Mouse (Mus musculus) bone marrow, adult 2 months (tissue): ENCODE results near the gene Olfr13. TPM values are rescaled to one million over a fixed set of nuclear protein-coding genes. Genes with fewer than 3 reads are reported as not detected.
"Not testable (repeated sequence)": the region's sequence is repeated elsewhere in the genome, so short reads cannot be mapped to it uniquely, and the experiment has no call there.

Experiments used
- H3K27ac ChIP-seq: fragments of 200-500 bp; 2 replicates; pipeline ENCODE4 v1.5.1; 2012; ENCODE audit warnings: low read depth, mild to moderate bottlenecking, control low read depth, inconsistent platforms, low read length; ENCODE audit not compliant: control insufficient read depth, poor library complexity, insufficient read depth
- H3K4me1 ChIP-seq: fragments of 200-500 bp; 2 replicates; pipeline ENCODE4 v1.6.1; 2011; ENCODE audit warnings: low read length; ENCODE audit not compliant: control insufficient read depth, insufficient read depth
- H3K4me3 ChIP-seq: fragments of 200-500 bp; replicated peaks from 2 replicates; pipeline ENCODE3; 2011; ENCODE audit warnings: mild to moderate bottlenecking, low read depth, low read length, control low read depth; ENCODE audit not compliant: control insufficient read depth
- CTCF ChIP-seq: fragments of 200-500 bp; IDR thresholded peaks from 2 replicates; pipeline ENCODE4 v1.5.1; 2011; ENCODE audit warnings: low read length, control low read depth; ENCODE audit not compliant: control insufficient read depth, insufficient read depth
- POLR2A ChIP-seq: fragments of 200-500 bp; IDR thresholded peaks from 2 replicates; pipeline ENCODE4 v1.6.1; 2011; ENCODE audit warnings: low read depth, mild to moderate bottlenecking, control low read depth, low read length, borderline replicate concordance; ENCODE audit not compliant: control insufficient read depth
- WGBS: fragments of 180-500 bp; shearing (Covaris S2); methylation state at CpG from one replicate; pipeline ENCODE4 v1.1.7; 2018; 5-methylcytosine and 5-hydroxymethylcytosine counted together
- polyA plus RNA-seq: library from polyadenylated mRNA; stranded (reverse); fragments of >200 nt; gene quantifications from 2 replicates; pipeline ENCODE4 v1.2.4, GENCODE M21; 2011; ENCODE audit warnings: low replicate concordance; ENCODE audit not compliant: missing spikeins, insufficient read depth, insufficient read length

Olfr13 gene
- not detected in 2 replicates for polyA plus RNA-seq

DNA sequence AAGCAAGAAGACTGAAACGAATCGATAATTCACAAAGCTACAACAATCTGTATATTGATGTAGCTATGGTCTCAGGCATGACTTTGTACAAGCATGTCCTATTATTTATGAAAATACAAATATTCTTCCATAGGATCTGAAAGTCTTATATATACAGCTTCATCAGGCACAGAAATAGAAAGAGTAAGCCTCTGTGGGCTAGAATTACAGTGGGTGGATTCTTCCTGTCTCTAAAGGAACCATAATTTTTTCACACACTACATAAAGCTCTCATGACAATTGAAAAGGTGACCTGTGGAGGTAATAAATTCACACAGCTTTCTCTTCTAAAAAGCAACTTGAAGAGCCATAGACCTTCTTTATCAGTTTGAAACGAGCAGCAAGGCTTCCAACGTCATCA, at the start of gene Olfr13:
Gene Olfr13, plus strand, starts transcription at position 301 of the 400 bp plus-strand sequence.
- Histone ChIP-seq H3K4me3 (no peak within 1 kb of the TSS), H3K27ac (no peak within 1 kb of the TSS), H3K4me1 (no peaks in the 10 kb centered on the region)
- TF ChIP-seq POLR2A (no peak), CTCF (no peak)
- 64% methylated on average over 4 of the region's 4 CpGs for WGBS

DNA sequence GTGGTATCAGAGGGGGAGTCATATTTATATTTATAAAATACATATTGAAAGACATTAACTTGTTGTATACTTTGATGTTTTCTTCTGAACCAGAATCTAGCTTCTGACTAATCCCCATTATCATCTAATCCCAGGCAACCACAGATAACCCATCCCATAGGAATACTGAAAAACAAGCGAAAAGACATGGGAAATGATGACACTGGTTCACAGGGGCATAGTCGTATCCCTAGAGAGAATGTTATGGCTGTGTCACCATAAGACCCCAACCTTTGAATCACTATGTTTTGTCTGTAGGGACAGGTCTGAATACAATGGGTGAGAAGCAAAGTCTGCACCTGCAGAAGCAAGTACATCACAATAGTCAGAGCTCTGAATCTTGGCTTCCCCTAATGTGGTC, 25.7 kb upstream of the Olfr13 start, which contains the start of gene Olfr237-ps1:
Gene Olfr237-ps1, plus strand, starts transcription at position 301 of the 400 bp plus-strand sequence.
- H3K27ac ChIP-seq, H3K4me3 ChIP-seq, H3K4me1 ChIP-seq: not testable (repeated sequence)
- 71% methylated on average over 2 of the region's 2 CpGs for WGBS

DNA sequence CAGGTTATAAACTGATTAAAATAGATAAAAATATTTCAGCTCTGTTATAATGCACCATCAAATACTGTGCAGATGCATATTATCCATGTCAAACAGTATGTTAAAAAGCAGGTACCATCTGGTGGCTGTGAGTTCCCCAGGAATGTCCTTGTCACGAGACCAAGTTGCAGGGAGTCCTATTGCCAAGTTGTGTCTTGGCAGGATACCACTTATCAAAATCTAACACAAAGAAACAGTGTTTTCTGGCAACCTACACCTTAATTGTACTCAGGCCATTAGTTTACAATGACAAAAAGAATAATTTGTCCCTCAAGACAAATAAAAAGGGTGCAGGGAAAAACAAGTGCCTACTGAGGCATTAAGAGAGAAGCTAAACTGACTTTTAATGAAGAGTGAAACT, 12.4 kb upstream of the Olfr13 start:
- Histone ChIP-seq H3K4me3 (no peak overlapping the region), H3K4me1 (no peaks in the 10 kb centered on the region), H3K27ac (no peak overlapping the region)
- TF ChIP-seq POLR2A (no peak), CTCF (no peak)
- WGBS = 64% methylated on average over 1 of the region's 1 CpGs

DNA sequence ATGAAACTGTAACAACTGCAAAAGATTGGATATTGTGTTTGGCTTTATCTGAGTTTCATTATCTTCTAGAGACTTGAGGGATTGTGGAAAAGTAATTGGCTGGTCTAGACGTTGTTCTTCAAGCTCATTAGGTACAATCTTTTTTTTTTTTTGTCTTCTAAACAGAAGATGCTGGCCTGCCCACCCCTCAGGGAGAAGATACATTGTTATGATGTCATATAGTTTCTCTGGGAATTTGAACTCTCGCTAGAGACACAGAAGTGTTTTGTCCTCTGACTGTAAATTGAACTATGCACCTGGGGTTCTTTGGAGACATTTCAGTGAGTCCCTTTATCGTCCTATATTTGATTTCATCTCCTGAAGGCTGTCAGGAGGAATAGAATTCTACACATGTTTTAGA, 9.0 kb upstream of the Olfr13 start, which contains the start of gene Olfr437:
Gene Olfr437, plus strand, starts transcription at position 301 of the 400 bp plus-strand sequence.
- 56% methylated on average over 3 of the region's 3 CpGs for WGBS
- H3K4me1 ChIP-seq = no peaks in the 10 kb centered on the region
- TF ChIP-seq CTCF (no peak), POLR2A (no peak)
- H3K27ac ChIP-seq = no peak within 1 kb of the TSS
- H3K4me3 ChIP-seq = no peak within 1 kb of the TSS

DNA sequence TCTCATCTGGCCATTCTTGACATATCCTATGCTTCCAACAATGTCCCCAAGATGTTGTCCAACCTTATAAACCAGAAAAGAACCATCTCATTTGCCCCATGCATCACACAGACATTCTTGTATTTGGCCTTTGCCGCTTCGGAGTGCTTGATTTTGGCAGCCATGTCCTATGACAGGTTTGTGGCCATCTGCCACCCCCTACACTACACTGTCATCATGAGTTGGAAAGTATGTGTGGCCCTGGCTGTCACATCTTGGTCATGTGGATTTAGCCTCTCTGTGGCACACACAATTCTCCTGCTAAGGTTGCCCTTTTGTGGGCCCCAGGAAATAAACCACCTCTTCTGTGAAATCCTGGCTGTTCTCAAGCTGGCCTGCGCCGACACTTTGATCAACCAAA, 4.7 kb upstream of the Olfr13 start:
- Histone ChIP-seq H3K4me3 (no peak overlapping the region), H3K27ac (no peak overlapping the region), H3K4me1 (no peaks in the 10 kb centered on the region)
- TF ChIP-seq POLR2A = no peak
- 79% methylated on average over 4 of the region's 4 CpGs for WGBS

DNA sequence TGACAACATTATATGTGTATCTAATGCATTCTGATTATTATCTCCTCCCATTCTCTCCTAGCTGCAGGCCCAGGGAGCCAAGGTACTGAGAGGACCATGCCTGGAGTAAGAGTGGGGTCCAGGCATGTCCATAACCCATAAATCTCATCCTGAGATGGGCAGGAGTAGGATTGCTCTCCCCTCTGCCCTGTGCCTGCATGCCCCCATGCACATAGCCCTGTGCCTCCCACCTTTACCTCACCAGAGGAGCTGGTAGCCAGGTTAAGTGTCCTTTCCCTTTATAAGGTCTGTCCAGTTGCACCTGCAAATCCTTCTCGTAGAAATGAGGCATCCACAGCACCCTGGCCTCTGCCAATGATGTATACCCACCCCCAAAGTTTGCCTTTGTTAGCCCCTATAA, 6.2 kb downstream of the Olfr13 start:
- WGBS = 46% methylated on average over 1 of the region's 1 CpGs
- no peak overlapping the region for H3K4me3 ChIP-seq
- no peaks in the 10 kb centered on the region for H3K4me1 ChIP-seq
- H3K27ac ChIP-seq = no peak overlapping the region
- TF ChIP-seq CTCF = no peak
- no peak for TF ChIP-seq POLR2A

DNA sequence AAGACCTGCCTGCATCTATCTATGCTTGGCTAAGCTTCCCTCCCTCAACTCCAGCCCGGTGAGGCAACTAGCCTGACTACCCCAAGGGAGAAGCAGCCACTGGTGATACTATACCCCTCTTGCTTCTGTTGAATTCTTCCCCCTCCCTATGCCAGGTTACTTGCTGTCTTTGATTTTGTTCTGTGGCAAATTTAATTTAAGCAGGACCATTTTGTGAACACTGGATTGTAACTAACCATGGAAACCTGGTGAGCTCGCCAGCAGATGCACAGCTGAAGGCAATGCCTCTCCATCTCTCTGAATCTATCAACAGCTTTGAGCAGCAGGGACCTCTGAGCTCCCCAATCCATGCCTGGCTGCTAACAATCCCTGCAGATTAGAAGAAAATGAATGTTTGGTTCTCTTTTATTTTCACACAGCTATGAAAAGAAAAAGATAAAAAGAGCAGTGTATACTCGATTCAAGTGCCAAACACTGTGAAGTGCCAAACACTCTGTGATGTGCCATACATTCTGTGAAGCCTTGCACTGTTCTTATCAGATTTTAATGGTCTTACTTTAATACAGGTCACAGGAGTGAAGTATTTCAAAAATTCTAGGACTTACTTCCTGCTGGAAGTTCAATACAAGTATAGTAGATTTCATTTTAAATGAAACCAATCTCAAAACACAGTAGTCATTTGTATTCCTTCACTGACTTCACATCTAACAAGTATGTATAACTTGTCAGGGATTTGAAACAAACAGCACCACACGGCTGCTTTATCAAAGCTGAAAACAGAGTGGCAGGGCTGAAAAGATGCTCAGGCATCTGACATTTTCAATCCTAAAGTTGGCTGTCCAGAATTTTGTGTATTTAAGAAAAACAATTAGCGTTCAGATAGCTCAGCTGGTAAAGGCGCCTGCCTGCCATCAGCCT, 6.9 kb downstream of the Olfr13 start:
- WGBS = 65% methylated on average over 6 of the region's 6 CpGs
- H3K27ac ChIP-seq = no peak overlapping the region
- no peak overlapping the region for H3K4me3 ChIP-seq
- no peaks in the 10 kb centered on the region for H3K4me1 ChIP-seq
- TF ChIP-seq CTCF (no peak), POLR2A (no peak)

DNA sequence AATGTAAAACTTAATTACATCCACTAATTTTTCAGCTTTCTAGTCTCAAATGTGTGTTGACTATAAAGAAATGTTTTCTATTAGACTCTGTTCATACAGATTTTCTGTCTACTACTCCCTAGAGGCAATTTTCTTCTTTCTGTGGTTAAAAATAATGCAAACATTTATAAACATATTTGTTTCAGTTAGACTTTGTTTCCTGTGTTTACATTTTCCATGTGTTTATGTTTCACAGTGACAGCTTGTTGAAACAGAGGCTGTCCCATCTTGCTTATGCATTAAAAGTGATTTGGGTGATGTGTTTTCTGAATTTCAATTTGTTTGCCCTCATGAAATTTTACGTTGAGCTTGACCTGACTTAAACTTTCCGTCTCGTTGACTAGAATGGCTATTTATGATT, 19.0 kb downstream of the Olfr13 start:
- Histone ChIP-seq H3K4me1 (no peaks in the 10 kb centered on the region), H3K27ac (no peak overlapping the region), H3K4me3 (no peak overlapping the region)
- 75% methylated on average over 3 of the region's 3 CpGs for WGBS
- TF ChIP-seq POLR2A (no peak), CTCF (no peak)
